Mouse (Mus musculus) cerebellum, adult 8-10 months (tissue): Measurements from ENCODE around the gene Pfdn6.

Experiments
- DNase-seq: peaks from one replicate; pipeline ENCODE4 v3.0.0; 2022

The Pfdn6 gene

GRCm38 (mm10) chr17:33940206-33940805 lies at the start of gene Pfdn6, which contains the start of gene Wdr46:
Pfdn6 (minus strand) TSS chr17:33940343.
Wdr46 (plus strand) TSS chr17:33940660.
- DNase-seq = peak; percentile 83

GRCm38 (mm10) chr17:33982136-33982535 lies 42.0 kb upstream of the Pfdn6 start:
- DNase-seq = peak; percentile 75

DNA sequence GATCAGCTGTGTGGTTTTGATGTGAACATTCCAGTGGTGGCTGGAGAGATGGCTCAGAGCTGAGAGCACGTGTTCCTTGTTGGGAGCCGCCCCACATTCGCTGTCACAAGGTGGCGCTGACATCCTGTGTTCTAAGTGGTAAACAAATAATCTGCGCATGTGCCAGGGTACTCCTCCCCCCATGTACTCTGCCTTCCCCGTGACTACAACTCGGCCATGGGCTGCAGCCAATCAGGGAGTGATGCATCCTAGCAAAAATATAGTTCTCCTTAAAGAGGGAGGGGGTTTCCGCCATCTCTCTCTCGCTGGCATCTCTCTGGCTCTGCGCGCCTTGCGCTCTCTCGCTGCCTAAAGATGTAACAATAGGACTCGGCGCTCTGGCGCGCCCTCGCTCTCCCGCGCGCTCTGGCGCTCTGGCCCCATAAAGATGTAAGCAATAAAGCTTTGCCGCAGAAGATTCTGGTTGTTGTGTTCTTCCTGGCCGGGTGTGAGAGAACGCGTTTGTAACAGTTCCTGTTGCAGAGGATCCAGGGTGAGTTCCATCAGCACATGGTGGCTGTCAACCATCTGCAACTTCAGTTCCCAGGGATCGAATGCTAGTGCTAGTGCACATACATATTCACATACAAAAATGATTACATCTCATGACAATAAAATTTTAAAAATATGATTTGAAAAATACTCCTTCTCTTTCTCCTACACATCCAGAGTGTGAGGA lies 41.2 kb upstream of the Pfdn6 start:
- peak; percentile 85 for DNase-seq

DNA sequence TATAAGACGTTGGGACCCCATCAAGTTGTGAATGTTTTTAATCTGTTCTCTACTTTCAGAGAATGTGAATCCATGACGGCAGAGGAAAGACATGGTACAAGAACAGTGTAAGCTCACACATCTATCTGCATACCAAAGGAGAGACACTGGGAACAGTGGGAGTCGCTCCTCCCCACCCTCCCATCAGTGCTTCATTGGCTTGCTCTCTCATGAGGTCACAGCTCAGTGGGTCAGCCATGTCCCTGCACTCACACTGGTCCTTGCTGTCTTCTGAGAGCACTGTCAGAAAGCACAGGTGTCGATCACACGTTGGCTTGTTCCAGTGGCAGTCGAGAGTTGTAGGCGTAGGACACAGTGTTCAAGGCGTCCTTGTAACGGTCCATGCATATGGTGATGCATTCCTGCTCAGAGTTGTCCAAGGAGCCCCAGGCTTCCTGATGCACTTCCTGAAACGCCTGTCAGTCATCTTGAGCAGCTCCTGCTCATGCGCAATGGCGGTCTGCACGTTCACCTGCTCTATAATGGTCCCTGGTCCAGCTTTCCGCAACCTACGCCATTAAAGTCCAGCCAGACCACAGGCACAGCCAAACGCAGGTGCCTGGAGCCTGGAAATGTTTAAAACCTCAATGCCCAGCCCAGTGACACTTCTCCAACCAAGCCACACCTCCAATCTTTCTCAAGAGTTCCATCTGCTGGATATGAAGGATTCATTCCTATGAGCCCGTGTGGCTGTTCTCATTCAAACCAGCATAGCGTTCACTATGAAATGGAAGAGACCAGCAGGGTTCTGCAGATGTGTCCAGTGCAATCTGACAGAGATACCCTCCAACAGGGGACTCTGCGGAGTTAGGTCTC lies 40.3 kb upstream of the Pfdn6 start:
- DNase-seq = no peak

DNA sequence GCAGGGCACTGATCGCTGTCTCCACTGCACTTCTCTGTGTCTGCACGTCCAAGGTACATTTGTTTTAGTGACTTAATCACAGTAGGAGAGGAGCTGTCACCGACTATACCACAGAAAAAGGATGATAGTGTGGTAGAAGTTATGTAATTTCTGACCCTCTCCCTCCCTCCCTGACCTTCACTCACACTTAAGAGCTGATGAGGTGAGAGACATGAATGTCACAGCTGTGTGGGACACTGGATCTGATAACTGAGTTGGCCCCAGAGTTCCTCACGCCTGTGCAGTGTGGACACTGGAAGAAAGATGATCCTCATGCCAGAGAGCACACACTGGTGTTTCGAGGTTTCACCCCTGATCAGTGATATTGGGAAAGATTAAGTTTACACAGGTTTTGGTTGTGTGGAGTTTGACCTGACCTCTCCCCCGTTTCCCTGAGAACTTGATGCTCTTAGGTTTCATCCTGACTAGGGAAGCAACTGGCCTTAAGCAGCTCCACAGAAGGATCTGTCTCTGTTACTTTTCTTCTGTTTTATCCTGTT lies 39.4 kb upstream of the Pfdn6 start:
- no peak for DNase-seq

GRCm38 (mm10) chr17:33978631-33979031 lies 38.5 kb upstream of the Pfdn6 start:
- peak; percentile 73 for DNase-seq

DNA sequence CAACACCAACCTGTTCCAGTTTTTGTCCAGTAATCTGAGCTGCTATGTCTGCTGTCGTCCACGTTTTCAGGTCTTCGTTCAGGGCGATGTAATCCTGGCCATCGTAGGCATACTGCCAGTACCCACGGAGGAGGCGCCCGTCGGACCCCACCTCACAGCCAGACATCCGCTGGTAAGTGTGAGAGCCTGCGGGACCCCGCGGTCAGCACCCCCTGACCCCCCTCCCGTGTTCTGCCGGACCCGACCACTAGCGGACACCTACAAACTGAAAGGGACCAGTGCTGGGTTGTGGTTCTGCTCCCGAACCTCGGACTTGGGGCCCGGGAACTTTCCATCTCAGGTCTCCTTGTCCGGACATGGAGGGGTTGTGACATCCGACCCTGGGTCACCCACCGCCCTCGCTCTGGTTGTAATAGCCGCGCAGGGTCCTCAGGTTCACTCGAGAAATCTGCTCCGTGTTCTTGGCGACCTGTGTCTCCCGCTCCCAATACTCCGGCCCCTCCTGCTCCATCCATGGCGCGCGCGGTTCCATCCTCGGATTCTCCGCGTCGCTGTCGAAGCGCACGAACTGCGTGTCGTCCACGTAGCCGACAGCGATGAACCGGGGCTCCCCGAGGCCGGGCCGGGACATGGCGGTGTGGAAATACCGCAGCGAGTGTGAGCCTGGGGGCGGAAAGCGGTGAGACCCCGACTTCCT lies 37.9 kb upstream of the Pfdn6 start:
- DNase-seq = no peak

DNA sequence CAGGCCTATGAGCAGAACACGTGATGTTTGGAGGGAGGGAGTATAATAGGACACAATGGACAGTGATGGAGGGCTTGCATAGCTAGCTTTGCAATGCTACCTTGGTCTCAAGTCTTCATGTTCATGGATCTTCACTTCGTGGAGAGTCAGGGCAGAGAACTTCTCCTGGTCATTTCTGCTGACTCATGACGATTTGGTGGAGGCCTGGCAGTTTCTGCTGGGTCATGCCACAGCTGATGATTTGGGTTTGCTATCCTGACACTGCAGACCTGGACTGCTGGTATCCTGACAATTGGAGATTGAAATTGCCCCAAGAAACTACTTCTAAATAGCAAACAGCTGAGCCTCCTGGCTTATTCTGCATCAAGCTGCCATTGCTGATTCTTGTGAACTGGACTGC lies 33.4 kb upstream of the Pfdn6 start:
- no peak for DNase-seq

DNA sequence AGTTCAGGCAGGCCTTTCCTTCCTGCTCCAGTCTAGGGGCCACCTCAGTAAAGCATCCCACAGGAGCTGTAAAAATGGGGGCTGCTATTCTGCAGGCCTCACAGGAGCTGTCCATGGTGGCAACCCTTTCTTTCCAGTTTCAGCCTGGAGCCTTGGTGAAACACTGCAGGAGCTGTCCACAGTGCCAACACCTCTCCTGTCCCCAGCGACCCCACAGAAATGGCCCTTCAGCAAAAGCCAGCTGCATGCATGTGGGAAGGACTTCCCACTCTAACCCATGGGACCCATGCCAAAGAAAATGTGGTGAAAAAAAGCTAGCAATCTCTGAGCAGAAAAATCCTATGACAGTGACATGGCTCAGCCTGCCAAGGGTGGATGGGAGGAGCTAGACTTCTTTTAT lies 32.5 kb upstream of the Pfdn6 start:
- no peak for DNase-seq

GRCm38 (mm10) chr17:33969394-33969793 lies 29.3 kb upstream of the Pfdn6 start:
- DNase-seq = no peak

- DNase-seq = no peak
These were observed 28.8 kb upstream of the Pfdn6 start for GRCm38 (mm10) chr17:33968927-33969326.

GRCm38 (mm10) chr17:33968489-33968888 lies 28.3 kb upstream of the Pfdn6 start:
- DNase-seq = peak; percentile 74

DNA sequence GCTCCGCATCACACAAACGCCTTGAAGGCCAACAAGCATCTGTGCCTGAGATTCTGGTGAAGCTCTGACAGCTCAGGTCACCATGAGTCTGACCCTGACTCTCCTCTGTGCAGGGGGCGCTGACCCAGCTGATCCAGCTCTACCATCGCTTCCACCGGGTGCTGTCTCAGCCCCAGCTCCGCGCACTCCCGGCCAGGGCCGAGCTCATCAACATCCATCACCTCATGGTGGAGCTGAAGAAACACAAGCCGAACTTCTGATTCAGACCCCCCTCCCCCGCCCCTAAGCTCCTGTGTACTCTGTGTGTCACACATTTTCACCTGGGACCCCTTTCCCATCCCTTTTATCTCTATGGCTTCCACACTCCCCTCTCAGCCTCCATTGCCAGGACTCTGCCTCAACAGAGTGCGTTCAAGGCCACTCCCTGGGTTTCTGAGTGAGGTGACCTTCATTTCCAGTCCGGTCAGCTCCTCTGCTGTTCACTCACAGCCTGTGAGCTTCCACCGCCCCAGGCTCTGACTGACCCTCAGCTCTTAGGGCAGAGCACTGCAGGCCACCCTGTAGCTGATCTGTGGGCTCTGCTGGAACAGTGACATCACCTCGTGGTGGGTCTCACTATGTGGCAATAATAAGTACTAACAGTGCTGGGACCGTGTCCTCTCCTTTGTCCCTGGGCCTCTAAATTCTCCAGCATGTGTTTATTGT lies 25.9 kb upstream of the Pfdn6 start:
- no peak for DNase-seq

DNA sequence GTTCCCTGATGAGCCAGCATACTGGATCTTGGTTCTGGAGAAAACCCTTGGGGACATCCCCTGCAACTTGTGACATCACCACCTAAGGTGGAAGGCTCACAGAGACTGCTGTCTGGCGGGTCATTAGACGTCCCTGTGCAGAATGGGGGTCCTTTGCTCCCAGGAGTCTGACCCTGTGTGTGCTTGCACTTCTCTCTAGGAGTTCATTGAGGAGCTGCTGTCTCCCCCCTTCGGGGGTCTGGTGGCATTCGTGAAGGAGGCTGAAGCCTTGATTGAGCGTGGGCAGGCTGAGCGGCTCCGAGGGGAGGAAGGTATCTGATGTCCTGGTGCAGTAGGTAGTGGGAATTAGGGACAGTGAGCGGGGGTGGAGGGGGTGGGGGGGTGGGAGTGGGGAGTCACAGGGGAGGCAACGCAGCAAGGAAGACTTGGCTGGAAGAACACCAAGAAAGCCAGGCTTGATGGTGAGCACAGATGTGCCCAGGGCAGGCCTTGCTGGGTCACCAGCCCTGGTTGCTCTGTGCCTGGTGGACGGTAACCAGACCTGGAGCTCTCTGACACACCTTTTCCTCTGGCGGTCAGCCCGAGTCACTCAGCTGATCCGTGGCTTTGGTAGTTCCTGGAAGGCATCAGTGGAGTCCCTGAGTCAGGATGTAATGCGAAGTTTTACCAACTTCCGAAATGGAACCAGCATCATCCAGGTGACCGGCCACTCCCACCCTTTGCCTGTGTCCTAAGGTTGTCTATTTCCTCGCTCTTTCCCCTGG lies 25.1 kb upstream of the Pfdn6 start:
- DNase-seq = no peak

DNA sequence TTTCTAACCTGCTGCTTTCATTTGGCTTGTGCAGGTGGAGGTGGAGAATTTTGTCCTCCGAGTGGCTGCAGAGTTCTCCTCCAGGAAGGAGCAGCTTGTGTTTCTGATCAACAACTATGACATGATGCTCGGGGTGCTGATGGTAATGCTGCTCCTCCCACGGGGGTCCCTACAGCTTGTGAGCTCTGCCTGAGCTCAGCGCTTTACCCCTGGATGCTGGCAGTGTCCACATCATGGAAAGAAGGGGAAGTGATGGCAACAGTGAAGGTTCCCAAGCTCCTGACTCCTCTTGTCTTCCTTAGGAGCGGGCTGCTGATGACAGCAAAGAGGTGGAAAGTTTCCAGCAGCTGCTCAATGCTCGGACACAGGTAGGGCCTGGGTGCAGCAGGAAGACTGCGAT lies 22.7 kb upstream of the Pfdn6 start:
- no peak for DNase-seq

GRCm38 (mm10) chr17:33959948-33960347 lies 19.8 kb upstream of the Pfdn6 start:
- no peak for DNase-seq

DNA sequence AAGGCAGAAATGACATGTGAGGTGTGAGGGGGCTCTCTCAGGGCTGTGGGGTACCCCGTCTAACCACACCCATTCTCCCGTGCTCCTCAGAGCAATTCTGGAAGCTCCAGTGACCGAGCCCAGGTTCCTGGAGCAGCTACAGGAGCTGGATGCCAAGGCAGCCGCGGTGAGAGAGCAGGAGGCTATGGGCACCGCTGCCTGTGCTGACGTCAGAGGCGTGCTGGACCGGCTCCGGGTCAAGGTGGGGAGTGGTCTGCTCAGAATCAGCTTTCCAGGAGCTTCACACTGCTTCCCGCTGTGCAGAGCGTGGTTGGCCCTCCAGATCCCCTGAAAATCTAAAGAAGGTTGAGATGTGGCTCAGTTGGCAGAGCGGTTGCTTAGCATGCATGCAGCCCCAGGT lies 19.0 kb upstream of the Pfdn6 start:
- no peak for DNase-seq

- DNase-seq = no peak
These were observed 18.3 kb upstream of the Pfdn6 start for GRCm38 (mm10) chr17:33958451-33958850.

DNA sequence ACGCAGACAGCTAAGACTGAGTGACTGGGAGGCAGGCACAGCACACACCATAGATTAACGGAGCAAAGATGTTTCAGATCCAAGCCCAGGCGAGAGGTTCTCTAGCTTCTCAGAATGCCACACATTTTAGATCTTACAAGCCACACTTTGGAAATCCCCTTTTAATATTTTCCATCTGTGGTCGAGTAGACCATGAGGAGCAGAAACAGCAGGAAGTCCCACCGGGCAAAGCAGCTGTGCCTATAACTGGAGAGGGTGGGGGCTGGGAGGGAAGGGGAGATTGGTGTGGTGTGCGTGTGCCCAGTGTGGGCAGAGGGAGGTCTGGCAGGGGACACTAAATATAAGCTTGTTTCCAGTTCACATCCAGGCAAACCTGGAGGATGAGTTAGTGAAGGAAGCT lies 17.4 kb upstream of the Pfdn6 start:
- DNase-seq = no peak

GRCm38 (mm10) chr17:33956336-33956735 lies 16.2 kb upstream of the Pfdn6 start:
- no peak for DNase-seq

GRCm38 (mm10) chr17:33955555-33956214 lies 15.5 kb upstream of the Pfdn6 start, which contains the start of the genes Vps52 and Rps18:
Vps52 (plus strand) TSS chr17:33955812.
Rps18 (minus strand) TSS chr17:33956001.
- peak; percentile 98 for DNase-seq
